Mouse (Mus musculus) forebrain, embryonic 11.5 days (tissue): ENCODE data around the gene Tarbp1. TPM values are rescaled to one million over a fixed set of nuclear protein-coding genes. Genes with fewer than 3 reads are reported as not detected.
A peak's percentile ranks its signal among the peaks of the same experiment; 100 is the strongest.

ENCODE experiments used
- ATAC-seq: fragments of 200-750 bp; cut with Nextera tagmentation; replicated peaks from 2 replicates; pipeline ENCODE4 v1.8.0; 2017; ENCODE audit warnings: moderate TSS enrichment; ENCODE audit not compliant: low FRiP score
- DNase-seq: peaks from one replicate; pipeline ENCODE4 v3.0.0-alpha.2; 2017; ENCODE audit warnings: low spot score
- H3K27ac ChIP-seq: fragments of 300-500 bp; sonication (generic); 2 replicates; pipeline ENCODE4 v1.5.1; 2014; ENCODE audit warnings: low read depth, low read length
- H3K27me3 ChIP-seq: fragments of 300-500 bp; sonication (generic); 2 replicates; pipeline ENCODE4 v1.6.1; 2014; ENCODE audit warnings: mild to moderate bottlenecking, low read length, mixed read lengths; ENCODE audit not compliant: control insufficient read depth, insufficient read depth
- H3K36me3 ChIP-seq: fragments of 300-500 bp; sonication (generic); 2 replicates; pipeline ENCODE4 v1.6.1; 2014; ENCODE audit warnings: mild to moderate bottlenecking, low read length, moderate library complexity, mixed read lengths; ENCODE audit not compliant: control insufficient read depth, insufficient read depth
- H3K4me1 ChIP-seq: fragments of 300-500 bp; sonication (generic); replicated peaks from 2 replicates; pipeline ENCODE4 v1.6.1; 2014; ENCODE audit warnings: low read length, mixed read lengths; ENCODE audit not compliant: control insufficient read depth, insufficient read depth
- H3K4me2 ChIP-seq: fragments of 300-500 bp; sonication (generic); 2 replicates; pipeline ENCODE4 v1.6.1; 2014; ENCODE audit warnings: low read depth, mild to moderate bottlenecking, low read length, moderate library complexity, mixed read lengths; ENCODE audit not compliant: severe bottlenecking
- H3K4me3 ChIP-seq: fragments of 300-500 bp; sonication (generic); 2 replicates; pipeline ENCODE4 v1.5.1; 2014; ENCODE audit warnings: low read depth, low read length
- H3K9ac ChIP-seq: fragments of 300-500 bp; sonication (generic); 2 replicates; pipeline ENCODE4 v1.6.1; 2014; ENCODE audit warnings: low read length
- H3K9me3 ChIP-seq: fragments of 300-500 bp; sonication (generic); 2 replicates; pipeline ENCODE4 v1.6.1; 2016; ENCODE audit warnings: low read length, mixed read lengths; ENCODE audit not compliant: control insufficient read depth
- WGBS: fragments of 180-500 bp; shearing (Covaris S2); extraction: QIAGEN DNeasy Blood & Tissue Kit; methylation state at CpG from one replicate; pipeline ENCODE4 v1.1.7; 2014; 5-methylcytosine and 5-hydroxymethylcytosine counted together
- polyA plus RNA-seq: library from polyadenylated mRNA; unstranded; fragments of >200 nt; fragmentation: Nextera tagmentation; extraction: Ambion mirVana; gene quantifications from 2 replicates; pipeline ENCODE4 v1.2.1, GENCODE M21; 2014

The Tarbp1 gene
- polyA plus RNA-seq, 1 experiment from 2014 or later, result 3.7 TPM

DNA sequence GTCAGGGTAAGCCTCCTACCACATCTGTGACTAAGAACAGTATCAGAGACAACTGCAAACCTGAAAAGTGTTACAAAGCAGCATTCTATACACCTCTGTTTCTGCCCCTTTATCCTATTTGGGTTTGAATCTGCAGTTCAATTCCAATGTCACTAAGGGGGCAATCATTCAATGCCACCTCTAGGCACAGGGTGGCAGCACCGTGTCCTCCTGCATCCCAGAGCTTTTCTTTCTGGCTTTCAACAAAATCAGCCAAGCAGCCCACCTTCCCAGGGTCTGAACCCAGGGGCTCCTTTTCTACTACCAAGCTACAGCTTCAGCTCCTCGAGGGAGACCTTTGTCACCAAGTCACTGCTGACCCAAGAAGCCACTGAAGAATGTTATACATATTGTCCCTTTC, 35.9 kb downstream of the Tarbp1 start:
- no peak for ATAC-seq
- Histone ChIP-seq H3K36me3 (no peaks in the 10 kb centered on the region; the same call in 1 of the 2 replicates), H3K4me2 (no peak overlapping the region), H3K4me1 (no peaks in the 10 kb centered on the region), H3K4me3 (no peak overlapping the region), H3K9me3 (no peaks in the 10 kb centered on the region), H3K9ac (no peak overlapping the region), H3K27ac (no peak overlapping the region), H3K27me3 (no peaks in the 10 kb centered on the region)
- no peak for DNase-seq
- 65% methylated on average over 2 of the region's 2 CpGs for WGBS

DNA sequence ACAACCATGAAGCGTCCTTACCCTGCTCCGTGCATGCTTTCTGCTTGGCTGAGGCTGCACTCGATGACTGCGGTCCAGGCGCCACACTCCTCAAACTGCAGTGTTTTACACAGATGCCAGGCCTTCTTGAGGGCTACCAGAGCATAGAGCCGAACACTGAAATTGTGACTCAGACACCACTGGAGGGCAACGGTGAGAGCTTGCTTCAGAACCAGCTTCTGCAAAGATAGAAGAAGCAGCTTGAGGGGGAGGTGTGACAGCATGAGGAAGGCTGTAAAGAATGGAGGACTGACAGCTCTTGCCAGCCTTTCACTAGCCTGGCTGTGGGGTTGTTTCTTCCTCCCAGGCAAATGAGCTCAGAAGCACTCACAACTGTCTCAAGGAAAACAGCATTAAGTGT, 41.0 kb downstream of the Tarbp1 start:
- H3K4me1 ChIP-seq, result no peaks in the 10 kb centered on the region
- H3K4me3 ChIP-seq, result no peak overlapping the region
- no peak overlapping the region for H3K4me2 ChIP-seq
- H3K36me3 ChIP-seq, result no peaks in the 10 kb centered on the region; the same call in 1 of the 2 replicates
- H3K9ac ChIP-seq, result no peak overlapping the region
- no peak overlapping the region for H3K27ac ChIP-seq
- no peaks in the 10 kb centered on the region for H3K27me3 ChIP-seq
- ATAC-seq (no peak), DNase-seq (no peak)
- H3K9me3 ChIP-seq, result no peaks in the 10 kb centered on the region
- 85% methylated on average over 7 of the region's 7 CpGs for WGBS

DNA sequence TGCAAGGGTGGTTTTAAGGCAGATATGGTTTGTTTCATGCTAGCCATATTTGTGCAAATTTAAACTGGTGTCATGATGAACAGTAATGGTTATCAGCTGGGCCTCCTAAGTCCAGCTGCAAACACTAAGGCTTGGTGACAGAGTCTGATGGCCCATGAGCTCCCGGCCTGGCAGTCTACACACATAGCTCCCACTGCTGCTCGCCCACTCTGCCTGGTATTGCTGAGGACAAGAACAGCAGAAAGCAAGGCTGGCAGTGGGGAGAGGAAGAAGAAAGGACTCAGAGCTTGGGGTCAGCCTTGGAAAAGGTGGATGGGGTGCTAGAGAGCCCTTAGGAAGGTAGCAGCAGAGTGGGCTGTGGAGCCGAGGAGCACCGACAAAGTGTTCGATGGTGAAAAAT, 45.2 kb downstream of the Tarbp1 start:
- no peak for DNase-seq
- Histone ChIP-seq H3K4me3 (no peak overlapping the region), H3K27me3 (no peaks in the 10 kb centered on the region), H3K27ac (no peak overlapping the region), H3K36me3 (no peaks in the 10 kb centered on the region; the same call in 1 of the 2 replicates), H3K4me2 (no peak overlapping the region), H3K9me3 (no peaks in the 10 kb centered on the region), H3K9ac (no peak overlapping the region), H3K4me1 (no peaks in the 10 kb centered on the region)
- ATAC-seq, result no peak
- 96% methylated on average over 5 of the region's 5 CpGs for WGBS

DNA sequence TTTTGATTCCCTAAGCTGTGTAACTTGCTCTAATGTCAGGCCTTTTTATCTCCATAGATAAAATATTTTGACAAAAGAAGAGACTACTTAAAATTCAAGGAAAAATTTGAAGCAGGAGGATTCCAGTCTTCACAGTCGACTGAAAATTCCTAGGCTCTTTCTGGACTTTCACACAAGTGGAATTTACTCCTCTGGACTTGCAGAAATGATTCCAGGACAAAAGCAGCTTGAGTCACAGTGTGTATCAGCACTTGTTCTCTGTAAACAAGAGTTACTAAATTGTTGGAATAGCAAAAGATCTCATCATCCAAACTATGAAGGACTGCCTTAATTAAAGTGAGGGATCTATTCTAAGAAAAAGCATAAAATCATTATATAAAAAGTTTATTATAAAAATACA, 49.9 kb downstream of the Tarbp1 start:
- no peak for DNase-seq
- H3K9ac ChIP-seq, result no peak overlapping the region
- H3K9me3 ChIP-seq, result no peaks in the 10 kb centered on the region
- no peaks in the 10 kb centered on the region; the same call in 1 of the 2 replicates for H3K36me3 ChIP-seq
- no peak for ATAC-seq
- WGBS, result 72% methylated on average over 1 of the region's 1 CpGs
- no peak overlapping the region for H3K27ac ChIP-seq
- peaks cover 5% of the 10 kb centered on the region; the same call in 1 of the 2 replicates for H3K4me1 ChIP-seq
- no peak overlapping the region for H3K4me2 ChIP-seq
- no peaks in the 10 kb centered on the region for H3K27me3 ChIP-seq
- H3K4me3 ChIP-seq, result no peak overlapping the region

DNA sequence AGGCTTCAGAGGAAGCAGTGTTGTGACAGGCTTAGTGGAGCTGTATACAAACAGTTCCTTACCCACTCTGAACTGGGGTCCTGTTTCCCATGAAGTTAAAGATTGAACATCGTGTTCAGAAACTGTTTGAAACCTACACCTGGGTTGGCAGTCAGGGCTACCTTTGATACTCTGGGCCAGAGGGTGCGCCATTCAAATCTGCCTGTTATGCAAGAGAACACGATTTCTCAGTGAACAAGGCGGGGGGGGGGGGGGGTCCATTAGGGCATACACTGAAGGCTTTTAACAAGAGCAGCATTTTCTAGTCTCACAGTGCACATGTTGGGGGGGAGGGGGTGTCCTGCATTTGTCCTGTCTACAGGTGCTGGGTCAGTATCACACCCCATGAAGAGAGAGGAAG, 50.7 kb downstream of the Tarbp1 start:
- DNase-seq (no peak), ATAC-seq (no peak)
- Histone ChIP-seq H3K4me1 (peaks cover 5% of the 10 kb centered on the region; the same call in 1 of the 2 replicates), H3K9me3 (no peaks in the 10 kb centered on the region), H3K4me2 (no peak overlapping the region), H3K27me3 (no peaks in the 10 kb centered on the region), H3K9ac (no peak overlapping the region), H3K4me3 (no peak overlapping the region), H3K36me3 (no peaks in the 10 kb centered on the region; the same call in 1 of the 2 replicates), H3K27ac (no peak overlapping the region)
- 96% methylated on average over 4 of the region's 4 CpGs for WGBS

DNA sequence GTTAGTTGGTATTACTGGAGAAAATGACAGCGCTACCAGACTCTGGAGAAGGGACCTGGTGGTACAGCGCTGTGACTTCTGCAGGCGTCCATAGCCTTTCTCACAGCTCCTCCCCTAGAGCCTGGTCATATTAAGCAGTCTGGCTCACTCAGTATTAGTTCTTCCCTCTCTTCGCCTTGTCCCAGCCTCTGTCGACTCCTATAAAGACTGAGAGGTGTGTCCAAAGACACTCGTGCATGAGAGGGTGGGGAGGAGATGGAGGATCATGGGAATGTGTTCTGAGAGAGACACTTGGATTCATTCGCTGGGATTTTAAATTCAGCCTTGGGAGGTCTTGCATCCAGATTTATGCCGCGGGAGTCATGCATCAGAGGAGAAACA, 52.0 kb downstream of the Tarbp1 start:
- no peaks in the 10 kb centered on the region for H3K9me3 ChIP-seq
- H3K4me2 ChIP-seq, result peak overlapping the region; percentile 84
- ATAC-seq (peak; percentile 52), DNase-seq (no peak)
- peaks cover 5% of the 10 kb centered on the region; the same call in 1 of the 2 replicates for H3K4me1 ChIP-seq
- 14% methylated on average over 9 of the region's 9 CpGs for WGBS
- H3K27me3 ChIP-seq, result no peaks in the 10 kb centered on the region
- H3K9ac ChIP-seq, result peak overlapping the region; percentile 83
- H3K36me3 ChIP-seq, result no peaks in the 10 kb centered on the region; the same call in 1 of the 2 replicates
- H3K4me3 ChIP-seq, result peak overlapping the region; percentile 87
- no peak overlapping the region for H3K27ac ChIP-seq

DNA sequence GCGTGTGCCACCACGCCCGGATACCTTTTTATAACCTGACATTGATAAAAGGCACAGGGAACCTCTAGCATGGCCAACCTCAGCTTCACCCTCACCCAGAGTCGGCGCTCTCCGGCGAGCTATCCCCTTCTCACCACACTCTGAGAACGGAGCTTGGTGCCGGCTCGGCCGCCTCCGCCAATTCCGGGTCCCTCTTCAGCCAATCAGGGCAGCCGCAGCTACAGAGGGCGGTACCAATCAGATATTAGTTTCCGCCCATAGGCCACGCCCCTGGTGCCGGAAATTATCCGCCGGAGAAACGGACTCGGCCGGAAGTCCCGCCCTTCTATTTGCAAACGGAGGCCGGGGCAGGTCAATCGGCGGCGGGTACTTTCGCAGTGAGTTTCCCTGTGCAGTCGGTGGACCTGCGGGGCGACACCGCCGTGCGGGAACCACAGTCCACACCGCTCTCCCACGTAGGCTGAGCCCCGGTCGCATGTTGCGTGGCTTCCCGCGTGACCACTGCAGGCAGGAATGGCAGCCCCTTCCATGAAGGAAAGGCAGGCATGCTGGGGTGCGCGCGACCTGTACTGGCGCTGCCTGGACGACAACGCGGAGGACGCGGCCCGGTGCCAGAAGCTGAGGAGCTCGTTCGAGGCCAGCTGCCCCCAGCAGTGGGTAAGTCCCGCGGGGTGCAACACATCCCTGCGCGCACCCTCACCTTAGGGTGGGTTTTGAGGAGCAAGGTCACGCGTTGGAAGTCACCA, 52.5 kb downstream of the Tarbp1 start, which contains the start of gene Coa6:
Gene Coa6 (plus strand): TSS at position 342 of the 746 bp plus-strand sequence.
- H3K36me3 ChIP-seq, result no peaks in the 10 kb centered on the region; the same call in 1 of the 2 replicates
- no peaks in the 10 kb centered on the region for H3K9me3 ChIP-seq
- peak; percentile 98 for DNase-seq
- peak within 1 kb of the TSS; percentile 87 for H3K4me3 ChIP-seq
- no peaks in the 10 kb centered on the region for H3K27me3 ChIP-seq
- peak within 1 kb of the TSS; percentile 83 for H3K9ac ChIP-seq
- ATAC-seq, result peak; percentile 99
- H3K4me1 ChIP-seq, result peaks cover 5% of the 10 kb centered on the region; the same call in 1 of the 2 replicates
- no peak within 1 kb of the TSS for H3K27ac ChIP-seq
- H3K4me2 ChIP-seq, result peak within 1 kb of the TSS; percentile 84
- under 1% methylated on average over 61 of the region's 61 CpGs for WGBS

DNA sequence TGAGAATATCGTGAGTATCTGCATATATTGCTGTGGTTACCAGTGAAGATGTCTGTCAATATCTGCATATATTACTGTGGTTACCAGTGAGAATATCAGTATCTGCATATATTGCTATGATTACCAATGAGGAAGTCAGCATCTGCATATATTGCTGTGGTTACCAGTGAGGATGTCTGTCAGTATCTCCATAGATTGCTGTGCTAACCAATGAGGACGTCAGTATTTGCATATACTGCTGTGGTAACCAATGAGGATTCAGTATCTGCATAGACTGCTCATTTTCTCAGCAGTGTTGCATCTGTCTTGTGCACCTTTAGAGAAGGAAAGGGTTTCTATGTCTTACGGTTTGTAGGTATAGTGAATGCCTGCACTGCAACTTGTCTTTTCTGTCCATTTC, 54.0 kb downstream of the Tarbp1 start:
- WGBS, result 81% methylated on average over 3 of the region's 3 CpGs
- Histone ChIP-seq H3K4me1 (peaks cover 5% of the 10 kb centered on the region; the same call in 1 of the 2 replicates), H3K9ac (no peak overlapping the region), H3K9me3 (no peaks in the 10 kb centered on the region), H3K27me3 (no peaks in the 10 kb centered on the region), H3K4me2 (no peak overlapping the region), H3K27ac (no peak overlapping the region), H3K4me3 (no peak overlapping the region), H3K36me3 (no peaks in the 10 kb centered on the region)
- ATAC-seq, result no peak
- DNase-seq, result no peak

DNA sequence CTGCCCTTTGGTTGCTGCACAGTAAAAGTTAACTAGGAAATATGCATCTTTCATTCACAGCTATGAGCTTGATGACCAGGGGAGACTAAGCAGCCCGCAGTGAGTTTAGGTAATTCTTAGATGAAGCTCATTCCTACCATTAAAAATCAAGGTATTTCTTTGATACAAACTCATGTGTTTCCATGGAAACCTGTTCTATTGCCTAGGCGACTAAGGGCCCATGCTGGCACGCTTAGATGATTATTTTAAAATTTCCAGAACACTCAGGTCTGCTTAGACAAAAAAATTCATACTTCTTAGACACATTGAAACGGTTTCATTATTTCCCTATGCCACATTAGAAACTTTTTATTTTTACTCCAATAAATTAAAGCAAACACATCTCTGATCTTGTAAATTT, 69.8 kb downstream of the Tarbp1 start:
- H3K4me1 ChIP-seq, result no peaks in the 10 kb centered on the region
- no peaks in the 10 kb centered on the region for H3K27me3 ChIP-seq
- H3K27ac ChIP-seq, result no peak overlapping the region
- H3K9ac ChIP-seq, result no peak overlapping the region
- DNase-seq, result no peak
- no peak overlapping the region for H3K4me3 ChIP-seq
- no peaks in the 10 kb centered on the region for H3K9me3 ChIP-seq
- no peak for ATAC-seq
- no peaks in the 10 kb centered on the region for H3K36me3 ChIP-seq
- 79% methylated on average over 4 of the region's 4 CpGs for WGBS
- no peak overlapping the region for H3K4me2 ChIP-seq
